Mouse (Mus musculus) bone marrow, adult 2 months (tissue): ENCODE data around the gene Tulp2.

Source experiments
- CTCF ChIP-seq: fragments of 200-500 bp; IDR thresholded peaks from 2 replicates; pipeline ENCODE4 v1.5.1; 2011; ENCODE audit warnings: low read length, control low read depth; ENCODE audit not compliant: control insufficient read depth, insufficient read depth
- POLR2A ChIP-seq: fragments of 200-500 bp; IDR thresholded peaks from 2 replicates; pipeline ENCODE4 v1.6.1; 2011; ENCODE audit warnings: low read depth, mild to moderate bottlenecking, control low read depth, low read length, borderline replicate concordance; ENCODE audit not compliant: control insufficient read depth

DNA sequence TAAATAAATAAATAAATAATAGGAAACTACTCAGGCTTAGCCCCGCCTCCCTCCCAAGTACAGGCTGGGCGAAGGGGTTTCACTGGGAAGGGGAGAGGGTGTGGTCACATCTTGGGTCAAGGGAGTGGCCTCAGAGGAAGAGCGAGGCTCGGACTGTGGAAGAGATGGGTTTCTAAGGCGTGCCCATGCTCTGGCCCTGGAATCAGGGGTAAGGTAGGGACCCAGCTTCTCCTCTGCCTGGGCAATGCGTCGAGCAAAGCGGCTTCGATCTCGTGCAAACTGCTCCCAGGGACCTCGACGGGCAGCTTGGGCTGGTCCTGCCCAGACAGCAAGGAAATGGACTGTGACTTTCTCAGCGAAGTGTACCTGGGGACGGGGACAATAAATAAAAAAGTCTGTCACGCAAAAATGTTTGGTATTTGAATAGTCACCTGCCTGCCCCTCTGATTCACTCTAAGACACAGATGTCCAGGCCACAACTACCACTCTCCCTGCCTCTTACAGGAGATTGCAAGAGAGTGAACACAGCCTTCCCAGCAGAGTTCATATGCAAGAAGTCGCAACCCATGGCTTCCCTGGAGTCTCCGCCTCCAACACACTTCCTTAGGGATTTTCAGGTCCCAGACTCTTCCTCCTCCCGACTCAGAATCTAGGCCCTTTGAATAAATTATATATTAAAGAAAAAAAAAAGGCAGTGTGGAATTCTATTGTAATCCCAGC, 41.4 kb downstream of the Tulp2 start:
- TF ChIP-seq POLR2A, result peak; percentile 27; the same call in 1 of the 2 replicates
- no peak for TF ChIP-seq CTCF
